Mouse (Mus musculus): ENCODE measurements around the gene Gm49661.

Gm49661 gene

DNA sequence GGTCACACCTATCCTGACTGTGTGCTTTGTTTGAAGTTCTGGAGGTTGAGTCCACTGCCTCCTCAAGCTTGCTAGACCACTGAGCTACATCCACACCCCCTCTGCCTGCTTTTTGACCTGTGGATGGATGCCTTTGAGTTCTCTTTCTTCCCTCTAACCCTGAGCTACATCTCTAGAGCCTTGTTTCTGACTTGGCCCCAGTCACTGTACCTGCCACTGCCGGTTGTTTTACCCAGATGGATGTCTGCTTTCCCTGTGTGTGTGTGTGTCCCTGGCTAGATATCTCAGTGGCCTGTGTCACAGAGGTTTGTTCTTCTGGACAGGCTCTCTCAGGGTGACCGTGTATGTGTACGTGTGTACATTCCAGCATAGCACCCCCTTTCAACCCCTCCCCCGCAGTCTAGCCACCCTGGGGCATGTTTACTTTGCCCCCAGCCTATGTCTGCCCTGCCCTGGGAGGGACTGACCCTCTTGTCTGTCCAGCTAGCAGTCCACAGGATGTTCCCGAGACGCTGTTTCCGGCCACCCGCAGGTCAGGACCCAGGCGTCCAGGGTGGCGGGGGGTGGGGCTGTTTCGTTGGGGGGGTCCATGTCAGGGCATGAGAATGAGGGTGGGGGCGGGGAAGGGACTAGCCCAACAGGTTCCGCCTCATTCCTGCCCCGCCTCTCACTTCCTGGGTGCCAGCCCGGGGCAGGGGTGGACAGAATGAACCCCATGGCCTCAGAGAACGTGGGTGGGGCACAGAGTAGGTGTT lies 15.2 kb upstream of the Gm49661 start:
- DNase-seq (ENCODE audit: low spot score): no peak

DNA sequence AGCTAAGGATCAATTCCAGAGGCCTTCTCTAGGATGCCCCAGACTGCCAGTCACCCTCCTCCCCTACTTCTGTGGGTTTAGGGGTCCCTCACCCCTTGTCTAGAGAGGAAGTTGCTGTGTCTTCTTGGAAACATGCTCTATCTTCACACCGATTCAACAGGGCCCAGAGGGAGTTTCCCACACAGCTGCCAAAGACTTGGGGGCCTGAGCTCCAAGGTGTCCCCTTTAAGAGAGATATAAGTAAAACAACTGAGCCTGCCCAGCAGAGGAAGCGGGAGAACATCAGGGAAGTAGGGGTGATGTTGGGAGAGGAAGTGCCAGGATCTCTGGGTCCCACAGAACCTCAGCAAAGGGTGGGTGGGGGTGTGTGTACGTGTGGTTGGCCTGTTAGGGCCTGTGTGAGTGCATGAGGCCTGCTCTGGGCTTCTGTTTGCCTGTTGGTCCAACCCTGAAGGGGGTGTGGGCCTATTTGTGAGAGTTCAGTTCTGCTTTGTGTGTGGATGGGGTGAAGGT lies 13.3 kb upstream of the Gm49661 start:
- DNase-seq (ENCODE audit: low spot score): no peak

DNA sequence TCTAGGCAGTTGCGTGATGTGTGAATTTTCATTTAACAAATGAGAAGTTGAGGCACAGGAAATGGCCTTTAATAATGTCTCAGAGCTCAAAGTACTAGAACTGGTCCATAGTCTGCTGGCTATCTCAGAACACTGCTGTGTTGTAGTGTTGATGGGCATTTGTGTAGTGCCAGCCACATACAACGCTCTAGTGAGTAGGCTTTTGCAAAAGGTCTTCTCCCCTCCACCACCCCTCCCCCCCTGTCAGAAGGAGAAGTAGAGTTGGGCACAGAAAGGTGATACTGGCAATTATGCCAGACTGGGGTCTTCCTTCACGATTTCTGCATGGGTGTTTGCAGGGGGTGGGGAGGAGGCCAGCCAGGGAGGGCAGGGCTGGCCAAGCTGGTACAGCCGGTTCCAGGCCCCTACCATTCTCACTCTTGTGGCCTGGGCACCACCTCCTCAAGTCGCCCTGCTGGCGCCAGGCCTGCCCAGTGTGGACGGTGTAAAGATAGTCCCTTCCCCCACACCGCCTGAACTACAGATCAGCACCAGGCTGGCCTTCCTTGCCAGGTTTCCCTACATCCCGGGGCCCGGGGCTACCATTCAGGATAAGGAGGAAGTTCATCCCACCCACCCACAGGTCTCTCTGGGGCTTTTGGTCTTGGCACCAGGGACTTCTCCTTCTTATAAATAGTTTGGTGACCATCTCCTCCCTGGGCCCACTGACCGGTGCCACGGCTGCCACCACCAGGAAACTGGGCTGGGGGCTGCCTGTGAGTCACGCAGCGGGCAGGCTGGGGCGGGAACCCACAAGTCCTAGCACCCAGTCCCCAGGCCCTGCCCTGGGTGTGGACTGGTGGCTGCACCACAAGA lies 12.6 kb upstream of the Gm49661 start:
- no peak for DNase-seq (ENCODE audit: low spot score)

DNA sequence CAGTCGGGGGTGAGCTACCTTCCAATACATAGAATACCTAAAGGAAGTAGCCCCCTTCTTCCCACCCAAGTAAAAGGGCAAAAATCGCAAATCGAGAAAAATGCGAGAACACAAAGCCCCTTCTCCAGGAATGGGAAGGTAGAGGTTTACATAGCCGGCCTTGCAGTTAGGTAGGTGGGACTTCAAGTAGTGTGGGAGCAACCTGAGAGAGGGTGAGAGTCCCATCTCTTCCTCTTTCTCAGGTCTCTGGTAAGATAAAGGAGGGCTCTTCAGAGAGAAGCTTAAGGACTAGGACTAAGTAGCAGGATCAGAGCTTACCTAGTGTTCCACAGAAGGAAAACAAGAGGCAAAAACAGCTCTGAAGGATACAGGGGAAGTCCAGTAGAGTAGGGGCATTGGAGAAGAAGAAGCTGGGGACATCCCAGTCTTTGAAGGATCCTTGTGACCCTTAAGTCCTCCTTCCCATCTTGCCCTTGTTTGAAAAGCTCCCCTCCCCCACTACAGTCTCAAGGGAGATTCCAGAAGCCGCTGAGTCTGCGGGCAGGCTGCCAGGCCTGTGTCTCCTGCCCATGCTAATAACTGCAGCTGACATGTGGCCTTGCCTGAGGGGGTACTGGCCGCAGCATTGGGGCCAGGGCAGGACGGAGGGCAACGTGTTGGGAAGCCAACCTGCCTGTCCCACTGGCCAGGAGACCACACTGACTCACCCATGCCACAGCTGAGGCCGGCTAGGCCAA lies 11.6 kb upstream of the Gm49661 start:
- peak; percentile 79 for DNase-seq (ENCODE audit: low spot score)

GRCm38 (mm10) chr8:84979599-84980421 lies 10.6 kb upstream of the Gm49661 start:
- DNase-seq (ENCODE audit: low spot score): peak; percentile 94

GRCm38 (mm10) chr8:84978248-84978940 lies 9.2 kb upstream of the Gm49661 start, which contains the start of gene Junb:
Junb (minus strand) TSS chr8:84978718.
- DNase-seq (ENCODE audit: low spot score): peak; percentile 97

- DNase-seq (ENCODE audit: low spot score): peak; percentile 70
These were observed 8.4 kb upstream of the Gm49661 start for GRCm38 (mm10) chr8:84977435-84978247.

DNA sequence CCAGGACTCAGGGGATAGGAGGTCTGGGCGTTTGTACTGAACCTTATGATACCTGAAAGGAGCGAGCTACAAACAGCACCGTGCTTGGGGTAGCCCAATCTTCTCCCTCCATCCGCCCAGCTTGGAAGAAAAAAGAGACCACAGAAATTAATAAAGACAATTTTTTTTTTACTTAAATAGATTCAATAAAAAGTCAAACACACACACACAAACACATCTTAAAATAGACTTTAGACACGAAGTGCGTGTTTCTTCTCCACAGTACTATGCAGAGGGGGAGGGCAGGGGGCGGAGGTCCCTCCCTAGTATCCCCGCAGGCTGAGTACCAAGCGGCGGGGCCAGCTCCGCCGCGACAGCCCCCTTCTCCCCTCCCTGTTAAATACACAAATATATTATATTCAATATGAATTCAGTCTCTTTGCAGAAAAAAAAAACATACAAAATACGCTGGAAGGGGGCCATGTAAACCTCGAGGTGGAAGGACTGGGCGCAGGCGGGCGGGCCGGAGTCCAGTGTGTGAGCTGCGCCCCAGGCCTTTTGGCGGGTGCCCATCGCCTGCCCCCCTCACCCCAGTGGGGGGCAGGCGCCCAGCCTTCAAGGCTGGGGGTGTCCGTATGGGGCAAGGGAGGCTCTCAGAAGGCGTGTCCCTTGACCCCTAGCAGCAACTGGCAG lies 7.7 kb upstream of the Gm49661 start:
- no peak for DNase-seq (ENCODE audit: low spot score)

- peak; percentile 97 for DNase-seq (ENCODE audit: low spot score)
These were observed 7.0 kb upstream of the Gm49661 start for GRCm38 (mm10) chr8:84976031-84976762.

DNA sequence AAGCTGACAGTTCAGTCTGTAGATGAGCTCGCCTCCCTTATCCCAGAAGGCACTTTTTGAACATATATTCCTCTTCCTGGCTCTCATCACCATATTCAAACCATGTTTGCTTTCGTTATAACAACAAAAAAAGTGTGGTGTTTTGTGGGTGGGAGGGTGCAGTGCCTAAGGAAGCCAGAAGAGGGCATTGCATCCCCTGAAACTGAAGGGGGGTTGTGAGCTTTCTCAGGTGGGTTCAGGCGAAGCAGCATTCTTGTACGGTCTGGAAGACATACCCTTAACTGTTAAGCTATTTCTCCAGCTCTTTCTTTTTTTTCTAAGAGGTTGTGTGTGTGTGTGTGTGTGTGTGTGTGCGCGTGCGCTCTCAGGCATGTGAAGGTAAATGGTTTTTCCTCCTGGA lies 6.2 kb upstream of the Gm49661 start:
- DNase-seq (ENCODE audit: low spot score): peak; percentile 71

- no peak for DNase-seq (ENCODE audit: low spot score)
These were observed 5.4 kb upstream of the Gm49661 start for GRCm38 (mm10) chr8:84974543-84975142.

DNA sequence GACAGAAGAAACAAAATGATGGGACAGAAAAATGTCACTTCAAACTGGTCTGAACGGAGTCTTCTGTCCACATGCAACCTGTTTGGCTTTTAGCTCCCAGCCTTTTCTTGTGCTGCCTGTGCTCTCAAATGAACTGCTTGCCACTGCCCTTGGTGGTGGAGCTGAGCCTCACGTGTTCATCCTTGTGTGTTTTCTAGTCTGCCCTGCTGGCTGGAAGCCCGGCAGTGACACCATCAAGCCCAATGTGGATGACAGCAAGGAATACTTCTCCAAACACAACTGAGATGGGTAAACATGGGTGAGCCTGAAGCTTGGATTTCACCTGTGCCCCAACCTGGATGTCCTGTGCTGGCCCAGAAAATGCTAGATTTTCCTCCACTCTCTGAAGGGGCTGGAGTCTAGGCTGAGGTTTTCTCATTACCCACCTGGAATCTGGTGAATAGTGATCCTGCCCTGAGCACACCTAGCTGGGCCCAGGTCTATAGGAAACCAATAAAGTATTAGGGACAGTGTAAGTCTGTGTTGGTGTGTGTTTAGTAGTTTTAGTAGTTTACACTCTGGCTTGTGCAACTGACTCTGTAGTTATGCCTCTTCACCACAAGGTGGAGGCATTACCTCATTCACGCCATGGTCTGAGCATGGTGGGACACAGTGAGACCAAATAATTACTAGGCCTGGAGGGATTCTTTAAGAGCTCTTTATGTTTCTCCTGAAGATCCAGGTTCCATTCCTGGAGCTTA lies 4.7 kb upstream of the Gm49661 start:
- DNase-seq (ENCODE audit: low spot score): no peak

- no peak for DNase-seq (ENCODE audit: low spot score)
These were observed 3.8 kb upstream of the Gm49661 start for GRCm38 (mm10) chr8:84973079-84973478.

GRCm38 (mm10) chr8:84970913-84971312 lies 1.7 kb upstream of the Gm49661 start:
- no peak for DNase-seq (ENCODE audit: low spot score)

GRCm38 (mm10) chr8:84970135-84970790 lies 1.0 kb upstream of the Gm49661 start:
- DNase-seq (ENCODE audit: low spot score): no peak

- DNase-seq (ENCODE audit: low spot score): no peak
These were observed 583 bp downstream of the Gm49661 start for GRCm38 (mm10) chr8:84968650-84969049.
